Mouse (Mus musculus) lung, postnatal 36 days (tissue): Measurements from ENCODE around the gene Npffr2.
"Not testable (repeated sequence)": the region's sequence is repeated elsewhere in the genome, so short reads cannot be mapped to it uniquely, and the experiment has no call there.

ENCODE experiments used
- DNase-seq: peaks from one replicate; pipeline ENCODE4 v3.0.0; 2022; ENCODE audit warnings: mixed read lengths

The Npffr2 gene

GRCm38 (mm10) chr5:89526878-89527578 lies at the start of gene Npffr2:
Gene Npffr2, plus strand, starts transcription at chr5:89527429.
- DNase-seq: peak; percentile 25

DNA sequence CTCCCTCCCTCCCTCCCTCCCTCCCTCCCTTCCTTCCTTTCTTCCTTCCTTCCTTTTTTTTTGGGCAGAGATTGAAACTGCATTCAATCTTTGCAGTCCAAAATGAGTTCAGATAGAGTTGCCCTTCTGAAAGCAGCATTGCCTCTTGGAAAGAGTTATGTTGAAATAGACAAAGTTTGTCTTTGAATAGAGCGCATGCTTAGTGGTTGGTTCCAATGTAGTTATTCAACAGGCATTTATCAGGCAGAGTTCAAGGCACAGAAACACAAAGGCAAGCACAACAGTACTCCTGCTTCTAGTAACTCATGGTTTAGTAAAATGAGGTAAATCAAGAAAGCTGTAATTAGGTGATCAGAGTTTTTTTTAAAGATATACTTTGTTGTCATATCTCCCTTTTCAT lies 34.7 kb upstream of the Npffr2 start:
- no peak for DNase-seq

DNA sequence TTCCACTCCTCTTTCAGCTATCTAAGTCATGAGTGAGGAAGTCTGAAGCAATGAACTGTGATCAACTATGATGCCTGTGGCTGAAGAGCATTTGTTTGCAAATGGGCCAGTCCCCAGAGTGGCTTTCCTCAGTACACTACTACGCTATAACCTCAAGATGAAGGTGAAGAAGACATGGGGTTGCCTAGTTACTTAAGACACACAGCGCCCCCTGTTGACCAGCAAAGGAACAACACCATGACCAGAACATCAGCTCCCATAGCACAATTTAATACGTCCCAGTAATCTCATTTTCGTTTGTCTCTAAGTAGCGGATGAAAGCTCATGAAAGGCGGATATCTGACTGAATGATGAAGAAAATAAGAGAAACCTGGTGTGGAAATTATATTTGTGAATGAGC lies 27.0 kb upstream of the Npffr2 start:
- peak; percentile 73 for DNase-seq

DNA sequence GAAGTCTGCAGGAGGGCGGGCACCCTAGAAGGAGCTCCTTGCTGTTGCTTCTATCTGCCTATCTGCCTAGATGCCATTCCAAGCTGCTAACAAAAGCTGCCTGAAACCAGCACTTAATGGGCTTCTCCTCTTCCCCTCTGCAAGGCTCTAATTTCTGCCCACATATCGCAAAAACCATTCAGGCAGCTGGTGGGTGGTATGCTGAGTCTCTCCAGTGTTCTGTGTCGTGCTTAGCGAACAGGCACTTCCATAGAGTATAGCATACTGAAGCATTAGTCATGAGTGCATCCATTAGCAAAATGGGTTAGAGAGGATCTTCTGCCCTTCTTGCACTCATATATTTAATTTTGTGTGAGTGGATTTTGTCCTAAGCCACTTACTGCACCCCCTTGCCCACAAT lies 8.6 kb upstream of the Npffr2 start:
- no peak for DNase-seq

DNA sequence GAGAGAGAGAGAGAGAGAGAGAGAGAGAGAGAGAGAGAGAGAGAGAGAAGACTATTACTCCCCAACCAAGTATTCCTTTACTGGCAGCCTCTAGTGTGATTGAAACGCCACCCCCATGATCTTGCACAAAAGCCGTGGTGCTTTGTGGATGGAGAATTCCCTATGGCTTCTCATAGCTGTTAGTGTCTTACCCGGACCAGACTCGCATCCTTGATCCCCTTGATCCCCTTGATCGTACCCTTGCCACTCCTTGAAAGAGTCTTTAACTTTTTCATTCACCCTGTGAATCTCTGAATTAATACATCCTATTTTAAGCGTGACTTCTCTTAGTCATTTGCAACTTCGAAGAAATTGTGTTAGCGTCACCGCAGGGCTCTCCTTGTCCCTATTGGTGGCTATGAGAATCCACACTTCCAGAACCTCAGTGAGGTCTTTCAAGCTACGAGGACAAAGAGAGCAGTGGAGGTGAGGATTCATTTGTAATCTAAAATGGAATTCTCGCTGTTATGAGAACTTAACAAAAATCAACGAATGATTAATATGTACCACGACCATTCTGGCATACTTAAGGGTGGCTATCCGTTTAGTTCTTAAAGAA lies 949 bp upstream of the Npffr2 start:
- no peak for DNase-seq

DNA sequence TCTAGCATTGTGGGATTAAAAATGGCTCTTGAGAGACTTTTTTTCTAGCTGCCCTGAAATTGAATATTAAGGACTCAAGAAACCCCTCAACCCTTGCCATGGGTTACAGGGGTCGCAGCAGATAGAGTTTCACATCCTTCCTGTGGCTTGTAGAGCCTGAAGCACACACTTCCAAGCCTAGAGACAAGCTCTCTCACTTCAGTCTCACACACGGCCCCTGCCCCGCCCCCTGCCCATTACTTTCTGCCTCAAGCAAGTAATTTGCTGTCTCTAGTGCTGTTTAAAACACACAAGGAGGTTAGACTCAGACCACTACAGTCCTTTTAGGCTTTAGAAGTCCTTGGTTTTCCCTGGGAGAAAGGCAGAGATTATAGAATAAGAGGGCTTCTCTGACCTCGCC lies 1.7 kb downstream of the Npffr2 start:
- DNase-seq: no peak

DNA sequence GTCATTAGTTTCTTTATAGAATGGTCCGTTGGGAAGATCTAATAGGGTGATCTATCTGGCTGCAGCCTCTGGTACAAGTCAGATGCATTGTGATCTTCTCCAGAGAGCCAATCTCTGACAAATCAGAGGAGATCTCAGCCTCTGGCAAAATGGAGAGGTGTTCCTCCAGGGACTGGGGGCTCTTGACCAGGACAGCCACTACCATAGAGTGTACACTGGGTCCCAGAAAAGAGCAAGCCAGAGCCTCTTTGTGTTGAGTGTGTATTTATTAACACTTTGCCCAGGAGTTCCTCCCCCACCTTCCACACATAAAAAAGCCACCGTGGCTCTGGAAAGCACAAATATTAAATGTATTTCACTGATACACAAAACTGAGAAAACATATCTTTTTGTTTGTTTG lies 2.2 kb downstream of the Npffr2 start:
- DNase-seq: no peak

GRCm38 (mm10) chr5:89536018-89536417 lies 8.8 kb downstream of the Npffr2 start:
- no peak for DNase-seq

GRCm38 (mm10) chr5:89542472-89542871 lies 15.2 kb downstream of the Npffr2 start:
- no peak for DNase-seq

- DNase-seq: peak; percentile 79
These were observed 16.2 kb downstream of the Npffr2 start for GRCm38 (mm10) chr5:89543476-89543875.

- not testable (repeated sequence) for DNase-seq
These were observed 31.9 kb downstream of the Npffr2 start for GRCm38 (mm10) chr5:89559118-89559517.

DNA sequence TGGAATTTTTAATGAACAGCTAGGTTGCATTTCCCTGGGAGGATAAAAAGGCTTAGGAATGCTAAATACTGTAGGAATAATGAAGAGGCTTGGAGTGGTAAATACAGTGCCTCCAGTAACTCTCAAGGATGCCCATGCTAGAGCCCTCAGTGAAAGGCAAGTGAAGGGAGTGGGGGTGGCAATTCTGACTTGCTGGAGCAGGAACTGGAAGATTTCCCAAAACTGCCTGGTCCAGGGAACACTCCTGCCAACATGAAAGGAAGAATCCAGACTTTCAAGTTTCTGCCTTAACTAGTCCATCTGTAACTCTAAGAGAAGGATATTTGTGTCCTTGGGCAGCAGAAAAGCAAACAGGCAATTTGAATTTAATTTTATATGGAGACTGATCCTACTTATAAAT lies 34.2 kb downstream of the Npffr2 start:
- no peak for DNase-seq

DNA sequence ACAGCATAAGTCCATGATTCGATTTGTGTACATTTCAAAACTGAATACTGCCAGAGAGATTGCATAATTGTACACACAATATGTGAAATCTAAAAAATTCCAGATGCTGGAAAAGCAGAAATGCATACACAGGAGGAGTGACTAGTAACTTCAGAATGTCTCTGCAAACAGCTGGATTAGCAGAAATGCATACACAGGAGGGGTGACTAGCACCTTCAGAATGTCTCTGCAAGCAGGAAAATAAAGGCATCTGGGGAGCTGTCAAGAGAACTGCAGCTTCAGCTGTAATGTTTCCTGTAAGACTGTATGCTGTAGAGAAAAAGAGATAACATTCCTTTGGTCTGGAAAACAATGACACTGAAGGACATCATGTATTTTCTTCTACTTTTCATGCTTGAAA lies 51.4 kb downstream of the Npffr2 start:
- no peak for DNase-seq

- DNase-seq: no peak
These were observed 52.0 kb downstream of the Npffr2 start for GRCm38 (mm10) chr5:89579181-89579580.

- DNase-seq: no peak
These were observed 53.9 kb downstream of the Npffr2 start for GRCm38 (mm10) chr5:89581143-89581542.

- no peak for DNase-seq
These were observed 54.6 kb downstream of the Npffr2 start for GRCm38 (mm10) chr5:89581742-89582366.

- no peak for DNase-seq
These were observed 57.8 kb downstream of the Npffr2 start for GRCm38 (mm10) chr5:89585021-89585420.

DNA sequence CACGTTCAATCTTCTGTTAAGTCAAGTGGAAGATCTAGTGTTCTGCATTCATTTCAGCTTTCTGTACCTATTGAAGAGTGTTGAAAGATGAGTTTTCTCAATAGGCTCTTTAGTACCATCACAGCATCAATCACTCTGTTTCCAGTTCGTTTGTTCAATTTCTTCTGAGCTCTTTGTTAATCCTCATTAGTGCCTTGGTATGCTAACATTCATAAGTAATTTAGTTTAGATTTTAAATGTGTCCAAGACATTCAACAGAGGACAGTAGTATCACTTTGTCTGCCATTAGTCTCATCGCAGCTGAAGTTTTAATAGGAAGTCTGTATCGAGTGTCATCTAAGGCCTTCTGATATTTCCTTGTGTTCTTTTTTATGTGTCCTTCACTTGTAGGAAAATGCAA lies 65.1 kb downstream of the Npffr2 start:
- no peak for DNase-seq

- no peak for DNase-seq
These were observed 84.2 kb downstream of the Npffr2 start for GRCm38 (mm10) chr5:89611322-89612015.

DNA sequence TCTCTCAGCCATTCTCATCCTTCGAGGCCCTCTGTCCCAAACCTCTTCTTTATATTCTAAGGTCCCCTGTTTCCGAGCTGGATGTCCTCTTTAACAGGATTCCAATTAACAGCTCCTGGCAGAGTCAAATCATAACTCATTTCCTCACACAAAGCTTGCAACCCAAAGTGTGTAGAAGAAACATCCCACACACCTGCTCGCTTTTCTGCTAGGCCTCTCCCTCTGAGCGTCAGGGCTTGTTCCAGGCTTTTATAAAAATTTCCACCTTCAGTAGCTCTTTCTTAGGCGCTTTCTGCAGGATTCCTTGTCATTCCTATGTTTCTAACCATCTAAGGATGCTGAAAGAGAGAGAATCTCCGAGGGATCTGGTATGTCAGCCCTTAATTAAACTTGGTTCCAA lies 85.0 kb downstream of the Npffr2 start:
- no peak for DNase-seq

DNA sequence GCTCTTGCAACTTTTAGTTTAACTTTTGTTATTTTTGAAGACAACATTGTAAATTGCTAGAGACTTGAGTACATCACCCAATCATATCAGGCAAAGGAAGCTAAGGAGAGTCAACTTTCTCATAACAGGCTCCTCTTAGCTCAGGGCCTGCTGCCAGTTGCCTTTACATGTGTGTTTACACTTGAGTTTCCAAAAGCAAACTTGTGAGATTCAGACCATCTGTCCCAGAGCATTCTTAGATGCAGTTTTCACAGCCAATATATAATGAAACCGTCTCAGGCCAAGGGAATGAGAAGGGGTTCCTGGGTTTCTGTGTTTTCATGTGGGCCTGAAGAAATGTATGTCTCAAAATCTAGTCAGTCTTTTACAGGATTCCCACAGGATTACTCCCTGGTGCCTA lies 104.4 kb downstream of the Npffr2 start:
- no peak for DNase-seq
